Mouse (Mus musculus) intestine, postnatal 0 days (tissue): Measurements from ENCODE around the gene Spint4. TPM values are rescaled to one million over a fixed set of nuclear protein-coding genes. Genes with fewer than 3 reads are reported as not detected.

Source experiments
- ATAC-seq: fragments of 200-750 bp; cut with Nextera tagmentation; 2 replicates; pipeline ENCODE4 v1.8.0; 2017; ENCODE audit warnings: mild to moderate bottlenecking, moderate TSS enrichment, moderate library complexity
- H3K27ac ChIP-seq: fragments of 300-500 bp; sonication (generic); 2 replicates; pipeline ENCODE4 v1.5.1; 2014; ENCODE audit warnings: mild to moderate bottlenecking, low read depth, low read length, moderate library complexity
- H3K27me3 ChIP-seq: fragments of 300-500 bp; sonication (generic); replicated peaks from 2 replicates; pipeline ENCODE4 v1.6.1; 2014; ENCODE audit warnings: low read length, mixed read lengths; ENCODE audit not compliant: control insufficient read depth, insufficient read depth
- H3K36me3 ChIP-seq: fragments of 300-500 bp; sonication (generic); 2 replicates; pipeline ENCODE4 v1.6.1; 2014; ENCODE audit warnings: mild to moderate bottlenecking, moderate library complexity; ENCODE audit not compliant: control insufficient read depth, insufficient read depth
- H3K4me1 ChIP-seq: fragments of 300-500 bp; sonication (generic); replicated peaks from 2 replicates; pipeline ENCODE4 v1.6.1; 2014; ENCODE audit warnings: antibody characterized with exemption, low read length, mixed read lengths; ENCODE audit not compliant: control insufficient read depth, insufficient read depth
- H3K4me2 ChIP-seq: fragments of 300-500 bp; sonication (generic); replicated peaks from 2 replicates; pipeline ENCODE4 v1.6.1; 2014; ENCODE audit warnings: low read depth, mild to moderate bottlenecking, moderate library complexity
- H3K4me3 ChIP-seq: fragments of 300-500 bp; sonication (generic); 2 replicates; pipeline ENCODE4 v1.5.1; 2014; ENCODE audit warnings: low read depth, low read length
- H3K9ac ChIP-seq: fragments of 300-500 bp; sonication (generic); 2 replicates; pipeline ENCODE4 v1.6.1; 2014; ENCODE audit warnings: mild to moderate bottlenecking, low read depth, low read length
- H3K9me3 ChIP-seq: fragments of 300-500 bp; sonication (generic); 2 replicates; pipeline ENCODE4 v1.6.1; 2016; ENCODE audit warnings: mixed run types; ENCODE audit not compliant: control insufficient read depth
- CTCF ChIP-seq: sonication (generic); IDR thresholded peaks from 2 replicates; pipeline ENCODE4 v1.5.1; 2016; ENCODE audit warnings: low read depth, mild to moderate bottlenecking, control low read depth, antibody characterized with exemption, moderate library complexity
- WGBS: fragments of 180-500 bp; shearing (Covaris S2); extraction: QIAGEN DNeasy Blood & Tissue Kit; methylation state at CpG from one replicate; pipeline ENCODE4 v1.1.7; 2014; 5-methylcytosine and 5-hydroxymethylcytosine counted together
- polyA plus RNA-seq: library from polyadenylated mRNA; unstranded; fragments of >200 nt; fragmentation: Nextera tagmentation; extraction: Ambion mirVana; gene quantifications from 2 replicates; pipeline ENCODE4 v1.2.1, GENCODE M21; 2015

The Spint4 gene
- not detected in 2 replicates for polyA plus RNA-seq

DNA sequence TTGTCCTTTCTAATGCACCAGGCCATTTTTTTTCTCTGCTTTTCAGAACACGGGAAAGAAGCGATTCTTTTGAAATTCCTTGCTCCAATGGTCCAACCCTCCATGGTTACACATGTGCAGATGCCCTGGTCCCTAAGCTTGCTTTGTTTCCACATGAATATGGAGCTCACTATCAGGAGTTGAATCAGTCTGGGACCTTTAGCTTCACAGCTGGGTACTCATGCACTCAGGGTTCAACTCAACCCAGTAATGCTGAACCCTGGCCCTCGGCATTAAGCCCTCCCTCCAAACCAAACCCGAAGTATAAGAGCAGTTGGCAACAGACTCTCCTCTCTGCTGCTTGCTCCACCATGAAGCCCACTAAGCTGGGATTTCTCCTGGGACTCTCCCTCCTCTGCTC lies at the start of gene Spint4:
Spint4 (plus strand) TSS at position 301 of the 400 bp plus-strand sequence.
- WGBS = 86% methylated on average over 4 of the region's 4 CpGs
- Histone ChIP-seq H3K4me3 (no peak within 1 kb of the TSS), H3K36me3 (no peaks in the 10 kb centered on the region), H3K9ac (no peak within 1 kb of the TSS), H3K27ac (no peak within 1 kb of the TSS), H3K9me3 (no peaks in the 10 kb centered on the region), H3K4me1 (no peaks in the 10 kb centered on the region), H3K4me2 (no peak within 1 kb of the TSS), H3K27me3 (0 out of 2 replicates have a peak, but pooled peaks cover 4% of the 10 kb centered on the region)
- TF ChIP-seq CTCF = no peak
- ATAC-seq = no peak

DNA sequence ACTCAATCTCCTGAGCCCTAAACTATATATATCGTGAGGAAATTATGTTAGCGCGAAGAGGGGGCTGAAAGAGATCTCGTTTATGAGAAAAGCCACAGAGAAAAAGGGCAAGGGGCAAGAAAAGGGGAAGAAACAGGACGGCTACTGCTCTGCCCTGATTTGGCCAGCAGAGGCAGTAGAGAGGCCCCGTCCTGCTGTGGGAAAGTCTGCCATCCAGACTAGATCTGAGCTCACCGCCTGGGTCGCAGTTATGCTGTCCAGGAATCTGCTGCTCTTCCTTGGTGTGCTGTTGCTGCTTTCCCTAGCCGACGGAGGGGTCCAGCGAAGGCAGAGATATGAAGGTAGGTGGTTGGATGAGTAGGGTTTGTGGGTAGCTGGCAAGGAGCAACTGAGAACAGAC lies 42.4 kb upstream of the Spint4 start, which contains the start of gene Wfdc10:
Wfdc10 (plus strand) TSS at position 189 of the 400 bp plus-strand sequence.
- H3K9ac ChIP-seq = no peak within 1 kb of the TSS
- no peaks in the 10 kb centered on the region for H3K27me3 ChIP-seq
- H3K4me1 ChIP-seq = no peaks in the 10 kb centered on the region
- H3K9me3 ChIP-seq = no peaks in the 10 kb centered on the region
- no peak within 1 kb of the TSS for H3K4me2 ChIP-seq
- H3K4me3 ChIP-seq = no peak within 1 kb of the TSS
- H3K27ac ChIP-seq = no peak within 1 kb of the TSS
- no peak for ATAC-seq
- 9% methylated on average over 11 of the region's 11 CpGs for WGBS
- H3K36me3 ChIP-seq = no peaks in the 10 kb centered on the region
- peak; percentile 92 for TF ChIP-seq CTCF

DNA sequence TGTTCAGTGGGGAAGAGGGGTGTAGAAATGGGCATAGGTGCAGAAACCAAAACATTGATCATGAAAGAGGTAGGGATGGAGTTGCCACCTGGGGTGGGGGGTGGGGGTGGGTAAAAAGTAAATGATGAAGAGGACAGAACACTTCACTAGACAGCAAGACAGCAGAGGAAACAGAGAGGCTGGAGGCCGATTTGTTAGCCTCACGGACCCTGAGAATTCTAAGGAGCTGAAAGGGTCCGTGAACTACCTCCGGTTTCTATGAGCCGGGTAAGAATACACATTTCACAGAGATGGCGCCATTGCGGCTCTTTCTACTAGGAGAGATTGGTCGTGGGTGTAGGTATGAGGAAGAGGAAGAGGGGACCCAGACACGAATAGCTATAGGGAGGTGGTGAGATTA lies 41.8 kb upstream of the Spint4 start, which contains the start of gene Wfdc9:
Wfdc9 (minus strand) TSS at position 101 of the 400 bp plus-strand sequence.
- no peak for TF ChIP-seq CTCF
- Histone ChIP-seq H3K9ac (no peak within 1 kb of the TSS), H3K27ac (no peak within 1 kb of the TSS), H3K4me3 (no peak within 1 kb of the TSS), H3K27me3 (no peaks in the 10 kb centered on the region), H3K4me1 (no peaks in the 10 kb centered on the region), H3K9me3 (no peaks in the 10 kb centered on the region), H3K4me2 (no peak within 1 kb of the TSS), H3K36me3 (no peaks in the 10 kb centered on the region)
- no peak for ATAC-seq
- 79% methylated on average over 9 of the region's 9 CpGs for WGBS

DNA sequence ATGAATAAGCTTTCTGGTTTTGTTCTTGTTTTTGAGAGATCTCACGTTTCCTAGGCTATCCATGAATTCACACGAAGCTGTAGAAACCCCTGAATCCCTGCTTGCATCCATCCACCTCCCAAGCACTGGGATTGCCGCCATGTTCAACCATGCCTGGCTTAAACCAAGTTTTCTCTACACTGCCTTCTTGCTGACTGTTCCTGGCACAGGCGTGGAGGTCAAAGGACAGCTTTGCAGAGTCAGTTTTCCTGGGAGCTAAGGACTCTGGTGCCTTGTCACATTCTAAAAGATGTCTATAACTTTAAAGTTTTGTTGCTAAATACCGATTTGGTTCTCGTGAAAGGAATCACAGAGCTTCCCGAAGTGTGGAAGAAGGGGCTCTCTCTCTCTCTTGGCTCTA lies 33.5 kb upstream of the Spint4 start:
- Histone ChIP-seq H3K27ac (no peak overlapping the region), H3K9me3 (no peaks in the 10 kb centered on the region), H3K4me1 (no peaks in the 10 kb centered on the region), H3K9ac (no peak overlapping the region), H3K27me3 (no peaks in the 10 kb centered on the region), H3K4me3 (no peak overlapping the region), H3K36me3 (no peaks in the 10 kb centered on the region), H3K4me2 (no peak overlapping the region)
- 85% methylated on average over 7 of the region's 7 CpGs for WGBS
- ATAC-seq = no peak
- TF ChIP-seq CTCF = no peak

DNA sequence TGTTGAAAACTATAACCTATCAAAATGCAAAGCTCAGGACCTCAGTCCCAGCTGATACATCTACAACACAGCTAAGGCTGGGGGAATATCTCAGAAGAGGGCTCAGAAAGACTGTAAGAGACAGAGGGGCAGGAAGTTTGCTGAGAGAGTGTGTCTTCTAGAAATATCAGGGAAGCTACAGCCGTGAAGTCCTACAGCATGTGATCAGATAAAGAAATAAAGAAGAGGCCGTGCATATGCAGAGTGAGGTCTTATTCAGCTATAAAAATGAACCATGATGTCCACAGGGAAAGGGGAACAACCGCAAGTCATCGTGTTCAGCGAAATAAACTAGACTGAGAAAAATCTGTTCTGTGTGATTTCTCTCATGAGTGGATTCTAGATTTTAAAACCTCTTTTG lies 28.0 kb upstream of the Spint4 start:
- Histone ChIP-seq H3K4me1 (no peaks in the 10 kb centered on the region), H3K9me3 (no peaks in the 10 kb centered on the region), H3K9ac (no peak overlapping the region), H3K27me3 (no peaks in the 10 kb centered on the region), H3K27ac (no peak overlapping the region), H3K4me3 (no peak overlapping the region), H3K4me2 (no peak overlapping the region), H3K36me3 (no peaks in the 10 kb centered on the region)
- WGBS = 70% methylated on average over 5 of the region's 5 CpGs
- ATAC-seq = no peak
- TF ChIP-seq CTCF = no peak

DNA sequence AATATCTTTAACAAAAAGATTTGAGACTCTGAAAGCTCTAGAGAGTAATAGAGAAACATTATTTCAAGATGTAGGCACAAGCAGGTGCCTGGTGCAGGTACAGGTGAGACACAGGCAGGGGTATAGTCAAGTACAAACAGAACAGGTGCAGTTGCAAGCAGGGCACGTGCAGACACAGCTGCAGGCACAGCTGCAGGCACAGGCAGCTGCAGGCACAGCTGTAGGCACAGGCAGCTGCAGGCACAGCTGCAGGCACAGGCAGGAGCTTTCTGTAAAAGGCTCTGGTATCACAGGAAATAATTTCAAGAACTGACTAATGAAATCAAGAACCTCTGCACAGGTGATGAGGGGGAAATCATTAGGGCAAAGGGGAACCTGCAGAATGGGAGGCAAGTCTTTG lies 27.4 kb upstream of the Spint4 start:
- H3K27ac ChIP-seq = no peak overlapping the region
- no peak overlapping the region for H3K4me2 ChIP-seq
- no peaks in the 10 kb centered on the region for H3K9me3 ChIP-seq
- H3K36me3 ChIP-seq = no peaks in the 10 kb centered on the region
- no peaks in the 10 kb centered on the region for H3K4me1 ChIP-seq
- WGBS = 20% methylated on average over 1 of the region's 1 CpGs
- no peak overlapping the region for H3K4me3 ChIP-seq
- H3K9ac ChIP-seq = no peak overlapping the region
- TF ChIP-seq CTCF = no peak
- no peaks in the 10 kb centered on the region for H3K27me3 ChIP-seq
- no peak for ATAC-seq

DNA sequence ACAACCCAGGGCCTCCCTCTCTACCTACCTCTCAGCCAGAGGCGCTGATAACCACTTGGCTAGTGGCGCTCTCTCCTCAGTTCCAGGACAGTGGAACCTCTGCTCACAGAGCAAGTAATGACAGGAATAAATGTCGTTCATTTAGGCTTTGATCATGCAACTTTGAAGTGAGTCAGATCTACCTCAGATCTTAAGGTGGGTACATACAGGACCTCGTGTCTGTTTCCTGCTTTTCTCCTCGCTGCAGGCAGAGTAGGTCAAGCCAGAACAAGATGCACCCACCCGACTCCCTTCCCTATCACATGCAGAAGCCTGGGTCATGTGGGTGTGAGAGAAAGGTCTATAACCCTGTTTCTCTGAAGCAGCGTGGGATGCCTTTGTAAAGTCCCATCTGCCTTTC lies 24.3 kb upstream of the Spint4 start, which contains the start of gene Wfdc11:
Wfdc11 (minus strand) TSS at position 101 of the 400 bp plus-strand sequence.
- H3K9ac ChIP-seq = no peak within 1 kb of the TSS
- no peaks in the 10 kb centered on the region for H3K4me1 ChIP-seq
- no peaks in the 10 kb centered on the region for H3K27me3 ChIP-seq
- no peak for TF ChIP-seq CTCF
- 71% methylated on average over 7 of the region's 7 CpGs for WGBS
- H3K9me3 ChIP-seq = no peaks in the 10 kb centered on the region
- H3K4me2 ChIP-seq = no peak within 1 kb of the TSS
- no peak within 1 kb of the TSS for H3K4me3 ChIP-seq
- no peak for ATAC-seq
- no peaks in the 10 kb centered on the region for H3K36me3 ChIP-seq
- H3K27ac ChIP-seq = no peak within 1 kb of the TSS
